Mouse (Mus musculus): ENCODE measurements around the gene Zg16. TPM values are rescaled to one million over a fixed set of nuclear protein-coding genes. Genes with fewer than 3 reads are reported as not detected.

Gene Zg16
- polyA plus RNA-seq, 1 experiment = not detected

DNA sequence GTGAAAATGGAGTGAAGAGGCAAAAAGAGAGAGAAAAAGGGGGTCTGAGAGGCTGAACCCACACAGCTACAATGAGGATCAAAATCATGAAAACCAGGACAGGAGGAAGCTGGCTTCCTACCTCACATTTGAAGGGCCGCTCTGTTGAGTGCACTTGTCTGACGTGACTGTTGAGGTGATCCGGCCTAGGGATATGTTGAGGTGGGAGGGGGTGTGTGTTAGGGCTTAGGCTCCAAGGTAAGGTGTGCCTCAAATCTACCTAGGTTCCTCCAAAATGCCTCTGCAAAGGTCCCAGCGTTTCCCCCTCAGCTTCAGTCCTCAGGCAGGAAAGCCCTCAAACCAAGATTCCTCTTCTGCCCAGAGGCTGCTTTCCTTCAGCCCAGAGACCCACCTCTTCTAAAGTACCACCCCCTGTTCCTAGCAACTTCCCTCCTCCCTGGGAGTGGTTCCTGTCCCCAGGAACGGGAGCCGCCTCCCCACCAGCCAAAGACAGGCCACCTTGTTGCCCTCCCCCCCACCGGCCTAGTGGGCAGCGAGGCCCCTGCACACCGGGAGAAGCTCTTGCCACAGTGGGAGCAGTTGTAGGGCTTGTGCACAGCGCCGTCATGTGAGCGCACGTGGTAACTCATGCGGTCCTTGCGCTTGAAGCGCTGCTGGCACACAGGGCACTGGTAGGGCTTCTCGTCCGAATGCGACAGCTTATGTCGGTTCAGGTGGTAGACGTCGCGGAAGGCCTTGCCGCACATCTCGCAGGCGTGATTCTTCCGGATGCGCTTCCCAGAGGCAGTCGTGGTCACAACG lies 62.2 kb downstream of the Zg16 start:
- Histone ChIP-seq H3K36me3 (ENCODE audit: control insufficient read depth, insufficient read depth) (peaks cover 19% of the 10 kb centered on the region), H3K27me3 (ENCODE audit: control insufficient read depth, insufficient read depth, insufficient read length) (no peaks in the 10 kb centered on the region), H3K79me2 (ENCODE audit: control insufficient read depth, insufficient read depth) (peaks cover 20% of the 10 kb centered on the region), H3K4me2 (ENCODE audit: low read depth) (peak overlapping the region; percentile 99), H3K4me3 (peak overlapping the region; percentile 67), H3ac (ENCODE audit: control insufficient read depth, insufficient read length) (peak overlapping the region; percentile 88)
- TF ChIP-seq TCF3 (IDR thresholded peaks at IDR 0.05; ENCODE audit: insufficient read length, low read depth) (no peak), SRF (IDR thresholded peaks at IDR 0.05; ENCODE audit: control insufficient read depth, insufficient read length, low read depth) (no peak), MAX (IDR thresholded peaks at IDR 0.05; ENCODE audit: low read depth) (peak; percentile 88), USF1 (IDR thresholded peaks at IDR 0.05; ENCODE audit: low read depth) (peak; percentile 14), TCF12 (IDR thresholded peaks at IDR 0.05; ENCODE audit: insufficient read depth, poor library complexity, severe bottlenecking) (no peak), CEBPB (IDR thresholded peaks at IDR 0.05; ENCODE audit: insufficient read depth, poor library complexity, severe bottlenecking) (no peak), MYOD1 (IDR thresholded peaks at IDR 0.05; ENCODE audit: control insufficient read depth in 1 of 3, insufficient read length in 2 of 3, low read depth in 2 of 3) (peak in 2 of 3 experiments; percentile 35 to 52), POLR2AphosphoS2 (IDR thresholded peaks at IDR 0.05; ENCODE audit: insufficient read length, low read depth) (peak; percentile 80), E2F4 (IDR thresholded peaks at IDR 0.05; ENCODE audit: insufficient read depth) (no peak), MYOG (IDR thresholded peaks at IDR 0.05; ENCODE audit: control insufficient read depth in 1 of 3, insufficient read depth in 1 of 3, insufficient read length in 2 of 3, low read depth in 2 of 3) (peak in 1 of 3 experiments; percentile 71), REST (IDR thresholded peaks at IDR 0.05; ENCODE audit: insufficient read depth, insufficient read length) (no peak), POLR2A (IDR thresholded peaks at IDR 0.05; ENCODE audit: insufficient read length, low read depth) (peak; percentile 78)

DNA sequence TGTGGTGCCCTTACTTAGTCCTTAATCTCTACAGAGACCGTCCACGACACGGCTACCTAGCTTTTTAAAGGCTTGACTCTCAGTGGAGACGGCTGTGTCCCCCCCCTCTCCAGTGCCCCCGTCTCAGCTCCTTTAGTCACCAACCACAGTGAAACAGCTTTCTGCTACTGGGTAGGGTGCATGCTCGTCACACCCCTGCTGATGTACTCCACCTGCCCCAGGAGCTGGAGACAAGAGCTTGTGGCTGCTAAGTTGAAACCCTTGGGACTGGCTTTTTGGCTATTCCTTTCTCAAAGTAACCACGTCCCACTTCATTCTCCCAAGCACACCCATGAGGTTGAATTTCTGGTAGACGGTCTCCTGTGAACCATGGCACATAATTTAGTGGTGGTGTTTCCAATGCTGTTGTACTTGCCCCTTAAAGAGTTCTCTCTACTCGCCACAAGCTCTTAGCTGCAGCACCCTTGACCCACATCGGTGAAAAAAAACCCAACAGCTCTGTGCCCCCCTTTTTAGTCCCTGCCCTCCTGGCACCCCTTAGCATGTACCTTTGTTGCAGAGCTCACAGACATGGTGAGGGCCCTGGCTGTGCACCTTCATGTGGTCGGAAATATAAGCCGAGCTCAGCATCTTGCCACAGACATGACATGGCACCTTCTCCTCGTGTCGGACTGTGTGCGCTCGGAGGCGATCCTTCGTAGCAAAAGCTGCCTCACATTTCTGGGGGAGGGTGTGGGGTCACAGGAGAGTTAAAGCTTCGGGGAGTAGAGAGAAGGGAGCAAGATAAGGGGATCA lies 63.0 kb downstream of the Zg16 start:
- peak overlapping the region; percentile 67 for H3K4me3 ChIP-seq
- TF ChIP-seq POLR2AphosphoS2 (IDR thresholded peaks at IDR 0.05; ENCODE audit: insufficient read length, low read depth) (peak; percentile 61), POLR2A (IDR thresholded peaks at IDR 0.05; ENCODE audit: insufficient read length, low read depth) (no peak), REST (IDR thresholded peaks at IDR 0.05; ENCODE audit: insufficient read depth, insufficient read length) (no peak)
- peak overlapping the region; percentile 99 for H3K4me2 ChIP-seq (ENCODE audit: low read depth)
- peaks cover 15% of the 10 kb centered on the region for H3K36me3 ChIP-seq (ENCODE audit: control insufficient read depth, insufficient read depth)
- H3K79me2 ChIP-seq (ENCODE audit: control insufficient read depth, insufficient read depth) = peaks cover 20% of the 10 kb centered on the region
- peak overlapping the region; percentile 88 for H3ac ChIP-seq (ENCODE audit: control insufficient read depth, insufficient read length)
- no peaks in the 10 kb centered on the region for H3K27me3 ChIP-seq (ENCODE audit: control insufficient read depth, insufficient read depth, insufficient read length)

DNA sequence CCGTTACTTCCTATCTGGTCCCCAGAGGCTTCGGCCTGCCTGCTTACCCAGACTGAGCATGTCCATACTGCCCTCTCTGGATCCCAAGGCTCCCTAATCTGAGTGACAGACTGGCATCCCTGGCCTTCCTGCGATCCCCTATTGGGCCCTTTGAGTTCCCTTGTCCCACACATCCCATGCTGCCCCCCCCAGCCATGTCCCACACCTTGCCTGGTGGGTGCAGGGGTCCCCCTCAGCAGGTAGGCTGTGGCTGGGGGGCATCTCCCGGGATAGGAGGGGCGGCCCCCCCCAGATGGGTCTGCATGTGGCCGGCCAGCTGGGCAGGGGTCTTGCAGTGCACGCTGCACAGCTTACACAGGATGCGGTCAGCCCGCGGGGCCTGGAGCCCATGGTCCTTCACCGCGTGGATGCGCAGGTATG lies 63.8 kb downstream of the Zg16 start:
- peak overlapping the region; percentile 12 for H3K4me2 ChIP-seq (ENCODE audit: low read depth)
- no peak overlapping the region for H3ac ChIP-seq (ENCODE audit: control insufficient read depth, insufficient read length)
- TF ChIP-seq USF1 (IDR thresholded peaks at IDR 0.05; ENCODE audit: low read depth) = no peak
- no peak for TF ChIP-seq MYOD1 (IDR thresholded peaks at IDR 0.05; ENCODE audit: control insufficient read depth in 1 of 3, insufficient read length in 2 of 3, low read depth in 2 of 3)
- peak; percentile 22 for TF ChIP-seq POLR2AphosphoS2 (IDR thresholded peaks at IDR 0.05; ENCODE audit: insufficient read length, low read depth)
- no peak for TF ChIP-seq E2F4 (IDR thresholded peaks at IDR 0.05; ENCODE audit: insufficient read depth)
- TF ChIP-seq POLR2A (IDR thresholded peaks at IDR 0.05; ENCODE audit: insufficient read length, low read depth) = peak; percentile 33
- TF ChIP-seq TCF12 (IDR thresholded peaks at IDR 0.05; ENCODE audit: insufficient read depth, poor library complexity, severe bottlenecking) = no peak
- TF ChIP-seq TCF3 (IDR thresholded peaks at IDR 0.05; ENCODE audit: insufficient read length, low read depth) = no peak
- TF ChIP-seq SRF (IDR thresholded peaks at IDR 0.05; ENCODE audit: control insufficient read depth, insufficient read length, low read depth) = no peak
- peaks cover 11% of the 10 kb centered on the region for H3K36me3 ChIP-seq (ENCODE audit: control insufficient read depth, insufficient read depth)
- no peaks in the 10 kb centered on the region for H3K27me3 ChIP-seq (ENCODE audit: control insufficient read depth, insufficient read depth, insufficient read length)
- peak overlapping the region; percentile 67 for H3K4me3 ChIP-seq
- H3K79me2 ChIP-seq (ENCODE audit: control insufficient read depth, insufficient read depth) = peaks cover 20% of the 10 kb centered on the region

- TF ChIP-seq E2F4 (IDR thresholded peaks at IDR 0.05; ENCODE audit: insufficient read depth) (no peak), REST (IDR thresholded peaks at IDR 0.05; ENCODE audit: insufficient read depth, insufficient read length) (no peak), MYOD1 (IDR thresholded peaks at IDR 0.05; ENCODE audit: control insufficient read depth in 1 of 3, insufficient read length in 2 of 3, low read depth in 2 of 3) (no peak), MAX (IDR thresholded peaks at IDR 0.05; ENCODE audit: low read depth) (no peak), TCF12 (IDR thresholded peaks at IDR 0.05; ENCODE audit: insufficient read depth, poor library complexity, severe bottlenecking) (no peak), USF1 (IDR thresholded peaks at IDR 0.05; ENCODE audit: low read depth) (no peak), POLR2A (IDR thresholded peaks at IDR 0.05; ENCODE audit: insufficient read length, low read depth) (no peak), SRF (IDR thresholded peaks at IDR 0.05; ENCODE audit: control insufficient read depth, insufficient read length, low read depth) (no peak), TCF3 (IDR thresholded peaks at IDR 0.05; ENCODE audit: insufficient read length, low read depth) (no peak), MYOG (IDR thresholded peaks at IDR 0.05; ENCODE audit: control insufficient read depth in 1 of 3, insufficient read depth in 1 of 3, insufficient read length in 2 of 3, low read depth in 2 of 3) (no peak), POLR2AphosphoS2 (IDR thresholded peaks at IDR 0.05; ENCODE audit: insufficient read length, low read depth) (no peak), CEBPB (IDR thresholded peaks at IDR 0.05; ENCODE audit: insufficient read depth, poor library complexity, severe bottlenecking) (no peak)
- Histone ChIP-seq H3ac (ENCODE audit: control insufficient read depth, insufficient read length) (no peak overlapping the region), H3K79me2 (ENCODE audit: control insufficient read depth, insufficient read depth) (peaks cover 20% of the 10 kb centered on the region), H3K4me3 (peak overlapping the region; percentile 67), H3K4me2 (ENCODE audit: low read depth) (peak overlapping the region; percentile 12), H3K36me3 (ENCODE audit: control insufficient read depth, insufficient read depth) (peaks cover 11% of the 10 kb centered on the region), H3K27me3 (ENCODE audit: control insufficient read depth, insufficient read depth, insufficient read length) (no peaks in the 10 kb centered on the region)
Measured at GRCm38 (mm10) chr7:127022528-127023271, 64.4 kb downstream of the Zg16 start.
